Mouse (Mus musculus) small intestine, adult 2 months (tissue): ENCODE data around the gene Reln.

Source experiments
- CTCF ChIP-seq: fragments of 200-500 bp; IDR thresholded peaks from 2 replicates; pipeline ENCODE4 v1.5.1; 2012; ENCODE audit warnings: low read depth, mild to moderate bottlenecking, control low read depth, inconsistent platforms, low read length, moderate library complexity, mixed read lengths; ENCODE audit not compliant: insufficient replicate concordance, insufficient read length; ENCODE audit errors: extremely low read depth
- POLR2A ChIP-seq: fragments of 200-500 bp; IDR thresholded peaks from 2 replicates; pipeline ENCODE4 v1.6.1; 2012; ENCODE audit warnings: low read depth, mild to moderate bottlenecking, control low read depth, inconsistent platforms, low read length, moderate library complexity

DNA sequence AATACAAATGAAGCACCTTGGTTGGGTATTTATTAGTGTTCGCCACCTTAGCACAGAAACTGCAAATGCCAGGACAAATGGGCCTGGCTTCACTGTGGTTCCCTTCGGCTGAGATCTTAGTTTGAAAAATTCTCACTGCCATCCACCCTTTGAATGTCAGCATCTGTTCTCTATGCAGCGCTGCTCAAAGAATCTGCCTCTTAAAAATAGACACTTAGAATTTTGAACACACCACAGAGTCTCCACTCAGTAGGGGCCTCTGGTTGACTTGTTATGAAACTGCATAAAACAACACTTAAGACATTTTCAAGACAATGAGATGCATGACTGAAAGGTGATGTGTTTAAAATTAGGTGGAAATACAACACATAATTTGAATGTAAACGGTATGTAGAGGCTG lies 387.4 kb downstream of the Reln start:
- no peak for TF ChIP-seq CTCF
- TF ChIP-seq POLR2A, result no peak
